Mouse (Mus musculus) right cerebral cortex, postnatal 25 days (tissue): ENCODE results near the gene Rnf115.
"Not testable (repeated sequence)": the region's sequence is repeated elsewhere in the genome, so short reads cannot be mapped to it uniquely, and the experiment has no call there.

ENCODE experiments used
- DNase-seq: peaks from one replicate; pipeline ENCODE4 v3.0.0; 2022

Rnf115 gene

DNA sequence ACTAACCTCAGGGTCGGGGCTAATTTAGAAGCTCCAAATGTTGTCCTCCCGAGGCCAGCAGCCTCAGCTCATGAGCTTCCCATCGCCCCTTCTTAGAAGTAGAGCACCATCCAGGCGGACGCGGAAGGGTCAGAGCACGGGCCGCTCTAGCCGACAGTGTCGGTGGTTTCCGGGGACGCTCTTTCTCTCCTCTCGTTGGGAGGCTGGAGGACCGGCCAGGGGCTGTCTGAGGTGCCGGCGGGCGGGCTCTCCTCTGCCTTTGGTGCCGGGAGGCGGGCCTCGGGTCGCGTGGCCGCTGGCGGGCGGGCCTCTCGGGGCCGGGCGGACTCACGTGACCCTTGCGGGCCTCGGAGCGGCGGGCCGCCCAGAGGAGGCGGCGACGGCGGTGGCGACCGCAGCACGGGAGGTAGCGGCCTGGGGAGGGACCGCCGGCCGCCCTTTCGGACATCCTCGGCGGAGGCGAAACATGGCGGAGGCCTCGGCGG is at the start of gene Rnf115, which contains the start of gene Polr3c:
Gene Rnf115 (plus strand): TSS at position 322 of the 485 bp plus-strand sequence.
Gene Polr3c (minus strand): TSS at position 286 of the 485 bp plus-strand sequence.
- peak; percentile 97 for DNase-seq

DNA sequence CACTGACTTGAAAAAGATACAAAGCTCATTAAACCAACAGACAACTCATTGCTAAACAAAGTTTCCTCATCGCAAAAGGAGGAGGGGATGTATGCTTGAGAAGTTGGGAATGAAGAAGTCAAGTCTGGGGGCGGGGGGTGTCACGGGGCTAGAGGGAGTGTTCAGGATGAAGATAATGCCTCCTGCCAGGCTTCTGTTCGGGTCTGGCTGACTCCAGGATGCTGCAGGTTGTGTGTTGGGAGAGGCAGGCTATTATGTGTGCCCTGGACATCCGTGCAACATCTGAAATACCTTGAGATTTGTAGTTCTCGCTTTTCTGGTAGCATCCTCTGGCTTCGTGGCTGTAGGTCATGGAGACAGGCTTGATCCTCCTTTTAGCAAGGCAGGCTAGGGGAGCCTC is 49.0 kb upstream of the Rnf115 start:
- no peak for DNase-seq

DNA sequence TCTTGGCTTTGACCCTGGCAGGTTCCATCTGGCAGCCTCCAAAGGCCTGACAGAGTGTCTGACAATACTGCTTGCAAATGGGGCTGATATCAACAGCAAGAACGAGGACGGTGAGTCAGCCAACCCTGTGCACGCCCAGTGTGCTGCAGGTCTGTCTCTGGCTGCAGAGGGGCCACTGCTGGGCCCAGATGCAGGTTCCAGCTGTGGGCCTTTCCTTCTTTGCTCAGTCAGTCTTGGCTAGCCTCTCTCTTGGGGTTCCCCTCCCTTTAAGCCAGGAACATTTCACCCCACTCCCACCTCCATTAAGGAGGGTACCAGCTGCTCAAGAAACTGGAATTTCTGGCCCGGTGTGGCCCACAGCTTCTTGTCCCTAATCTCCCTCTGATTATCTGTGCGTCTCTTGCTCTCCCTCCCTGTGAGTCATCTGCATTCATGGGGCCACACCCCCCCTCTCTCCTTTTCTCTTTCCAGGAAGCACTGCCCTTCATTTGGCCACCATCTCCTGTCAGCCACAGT is 48.2 kb upstream of the Rnf115 start:
- DNase-seq, result no peak

DNA sequence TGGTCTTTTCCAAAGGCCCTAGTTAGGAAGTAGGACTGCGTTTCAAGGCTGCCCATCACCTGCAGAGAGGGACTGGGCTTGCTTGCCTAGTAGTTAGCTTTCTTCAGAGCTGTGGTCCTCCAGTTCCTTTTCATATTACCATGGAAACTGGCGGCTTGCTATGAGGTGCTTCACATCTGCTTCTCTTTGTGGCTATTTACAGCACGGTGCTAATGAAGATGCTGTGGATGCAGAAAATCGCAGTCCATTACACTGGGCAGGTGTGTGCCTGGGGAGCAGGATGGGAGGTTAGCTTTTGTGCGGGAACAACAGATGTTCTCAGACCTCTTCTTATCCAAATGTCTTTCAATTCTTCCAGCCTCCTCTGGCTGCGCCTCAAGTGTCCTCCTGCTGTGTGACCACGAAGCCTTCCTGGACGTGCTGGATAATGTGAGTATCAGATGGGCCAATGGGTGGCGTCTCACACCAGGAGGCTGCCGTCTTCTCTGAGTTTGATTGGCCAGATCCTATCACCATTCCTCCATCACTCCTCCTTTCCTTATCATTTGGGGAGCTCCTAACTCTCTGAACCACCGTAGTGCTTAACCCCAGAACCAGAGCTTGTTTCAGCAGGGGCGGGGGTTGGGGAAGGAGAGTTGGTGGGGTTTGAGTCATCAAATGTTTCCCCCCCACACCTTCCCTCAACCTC is 47.1 kb upstream of the Rnf115 start:
- DNase-seq, result no peak

DNA sequence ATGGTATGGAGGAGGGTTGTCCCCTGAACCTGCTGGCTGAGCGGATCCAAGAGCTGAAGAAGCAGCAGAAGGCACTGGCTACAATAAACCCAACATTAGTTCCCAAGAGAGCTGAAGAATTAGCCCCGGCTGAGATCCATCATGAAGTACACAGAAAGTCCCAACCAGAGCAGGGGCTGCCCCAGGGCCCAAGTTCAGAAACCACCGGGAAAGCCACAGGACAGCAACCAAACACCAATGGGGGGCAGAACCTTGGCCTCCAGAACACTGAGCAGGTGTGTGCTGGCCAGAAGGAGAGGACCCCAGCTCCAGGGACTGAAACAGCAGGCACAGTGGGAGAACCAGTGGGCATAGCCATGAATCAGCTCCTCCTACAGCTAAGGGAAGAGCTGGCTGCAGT is 44.0 kb upstream of the Rnf115 start:
- no peak for DNase-seq

DNA sequence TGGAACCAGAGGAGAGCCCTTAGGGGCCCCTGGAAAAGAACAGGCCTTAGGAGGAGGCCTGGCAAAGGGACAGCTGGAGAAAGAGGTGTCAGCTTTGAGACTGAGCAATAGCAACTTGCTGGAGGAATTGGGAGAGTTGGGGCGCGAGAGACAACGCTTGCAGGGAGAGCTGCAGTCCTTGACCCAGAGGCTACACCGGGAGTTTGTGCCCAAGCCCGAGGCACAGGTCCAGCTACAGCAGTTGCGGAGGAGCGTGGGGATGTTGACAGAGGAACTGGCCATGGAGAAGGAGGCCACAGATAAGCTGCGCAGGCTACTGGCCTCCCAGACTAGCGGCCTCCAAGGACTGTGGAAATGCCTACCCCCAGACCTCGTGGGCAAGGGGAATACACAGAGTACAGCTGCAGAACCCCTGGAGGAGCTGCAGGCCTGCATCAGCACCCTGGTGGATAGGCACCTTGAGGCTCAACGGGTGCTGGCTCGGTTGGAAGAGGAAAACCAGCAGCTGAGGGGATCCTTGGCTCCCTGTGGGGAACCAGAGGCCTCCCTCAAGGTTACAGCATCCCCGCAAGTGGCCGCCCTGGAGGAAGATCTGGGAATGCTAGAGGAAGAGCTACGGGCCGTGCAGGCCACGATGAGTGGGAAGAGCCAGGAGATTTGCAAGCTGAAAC is 43.2 kb upstream of the Rnf115 start:
- DNase-seq, result no peak

DNA sequence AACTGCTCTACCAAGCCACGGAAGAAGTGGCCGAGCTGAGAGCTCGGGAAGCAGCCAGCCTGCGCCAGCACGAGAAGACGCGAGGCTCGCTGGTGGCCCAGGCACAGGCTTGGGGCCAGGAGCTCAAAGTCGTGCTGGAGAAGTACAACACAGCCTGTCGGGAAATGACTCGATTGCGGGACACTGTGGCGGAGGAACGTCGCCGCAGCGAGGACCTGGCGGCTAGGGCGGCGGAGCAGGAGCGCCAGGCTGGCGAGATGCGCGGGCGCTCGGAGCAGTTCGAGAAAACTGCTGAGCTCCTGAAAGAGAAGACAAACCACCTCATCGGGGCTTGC is 42.7 kb upstream of the Rnf115 start:
- DNase-seq, result no peak

DNA sequence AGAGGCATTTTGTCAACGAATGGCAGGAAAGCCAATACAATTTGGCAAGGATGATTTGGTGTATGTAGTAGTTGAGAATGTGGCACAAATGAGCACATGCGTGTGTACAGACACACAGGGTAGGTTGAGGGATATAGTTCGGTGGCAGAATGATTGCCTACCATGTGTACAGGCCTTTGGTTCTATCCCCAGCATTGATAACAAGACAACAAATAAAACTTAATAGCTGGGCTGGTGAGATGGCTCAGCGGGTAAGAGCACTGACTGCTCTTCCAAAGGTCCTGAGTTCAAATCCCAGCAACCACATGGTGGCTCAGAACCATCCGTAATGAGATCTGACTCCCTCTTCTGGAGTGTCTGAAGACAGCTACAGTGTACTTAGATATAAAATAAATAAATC is 41.4 kb upstream of the Rnf115 start:
- DNase-seq, result not testable (repeated sequence)

DNA sequence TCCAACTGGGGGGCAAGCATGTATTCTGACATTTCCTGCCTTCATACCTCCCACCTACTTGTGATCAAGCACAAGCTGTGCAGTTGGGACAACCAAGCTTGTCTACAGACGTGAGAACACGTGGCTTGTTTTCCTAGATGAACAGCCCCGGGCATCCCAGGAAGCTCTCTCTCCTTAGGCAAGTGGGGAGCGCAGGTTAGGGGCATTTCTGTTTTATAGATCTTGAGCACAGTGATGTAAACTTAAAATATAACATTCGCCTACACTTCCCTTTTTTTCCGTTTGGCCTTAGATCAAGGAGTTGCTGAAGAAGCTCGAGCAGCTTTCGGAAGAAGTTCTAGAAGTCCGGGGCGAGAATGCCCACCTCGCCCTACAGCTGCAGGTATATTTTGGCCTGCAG is 38.6 kb upstream of the Rnf115 start:
- DNase-seq, result no peak

DNA sequence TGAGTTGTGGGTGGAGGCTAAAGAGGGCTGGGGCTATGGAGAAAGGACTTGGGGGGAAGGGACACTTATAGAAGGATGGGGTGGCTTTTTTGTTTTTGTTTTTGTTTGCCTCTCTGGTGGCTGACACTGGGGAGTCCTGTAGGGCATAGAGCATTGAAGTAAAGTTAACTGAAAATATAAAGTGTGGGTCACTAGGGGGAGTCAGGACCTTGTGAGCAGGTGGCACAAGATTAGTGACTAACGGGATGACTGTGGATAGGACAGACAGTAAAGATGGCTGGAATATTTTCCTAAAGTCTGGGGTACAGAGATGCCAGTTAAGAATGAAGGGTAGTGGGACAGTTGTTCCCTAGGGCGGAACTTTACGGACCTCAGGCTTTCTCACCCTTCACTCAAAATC is 37.2 kb upstream of the Rnf115 start:
- DNase-seq, result no peak

DNA sequence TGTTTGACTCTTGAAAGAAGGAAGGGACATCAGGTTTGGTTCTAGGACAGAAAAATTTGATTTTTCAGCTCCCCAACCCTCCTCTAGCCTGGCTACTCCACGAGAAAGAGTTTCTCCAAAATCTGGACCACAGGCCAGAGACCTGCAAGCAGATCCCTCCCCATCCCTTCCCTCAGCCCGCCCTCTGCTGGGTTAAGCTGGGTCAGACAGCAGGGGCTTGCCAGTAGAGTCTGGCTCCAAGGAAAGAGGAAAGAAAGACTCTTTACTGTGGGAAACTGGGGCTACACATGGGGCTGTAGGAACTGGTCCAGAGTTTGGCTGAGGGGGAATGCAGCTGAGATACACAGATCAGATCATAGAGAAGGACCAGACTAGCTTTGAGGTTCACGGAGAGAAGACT is 35.0 kb upstream of the Rnf115 start:
- DNase-seq, result no peak

DNA sequence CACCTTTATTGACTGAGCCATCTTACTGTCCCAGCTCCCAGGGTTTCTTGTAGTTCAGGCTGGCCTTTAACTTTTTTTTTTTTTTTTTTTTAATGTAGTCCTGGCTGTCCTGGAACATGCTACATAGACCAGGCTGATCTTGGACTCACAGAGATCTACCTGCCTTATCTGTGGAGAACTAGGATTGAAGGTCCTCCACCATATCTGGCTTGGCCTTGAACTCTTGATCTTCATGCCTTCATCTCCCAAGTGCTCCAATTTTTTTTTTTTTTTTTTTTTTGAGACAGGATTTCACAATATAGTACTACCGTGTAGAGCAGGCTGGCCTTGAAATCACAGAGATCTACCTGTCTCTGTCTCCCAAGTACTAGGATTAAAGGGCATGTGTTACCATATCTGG is 33.9 kb upstream of the Rnf115 start:
- DNase-seq, result no peak

DNA sequence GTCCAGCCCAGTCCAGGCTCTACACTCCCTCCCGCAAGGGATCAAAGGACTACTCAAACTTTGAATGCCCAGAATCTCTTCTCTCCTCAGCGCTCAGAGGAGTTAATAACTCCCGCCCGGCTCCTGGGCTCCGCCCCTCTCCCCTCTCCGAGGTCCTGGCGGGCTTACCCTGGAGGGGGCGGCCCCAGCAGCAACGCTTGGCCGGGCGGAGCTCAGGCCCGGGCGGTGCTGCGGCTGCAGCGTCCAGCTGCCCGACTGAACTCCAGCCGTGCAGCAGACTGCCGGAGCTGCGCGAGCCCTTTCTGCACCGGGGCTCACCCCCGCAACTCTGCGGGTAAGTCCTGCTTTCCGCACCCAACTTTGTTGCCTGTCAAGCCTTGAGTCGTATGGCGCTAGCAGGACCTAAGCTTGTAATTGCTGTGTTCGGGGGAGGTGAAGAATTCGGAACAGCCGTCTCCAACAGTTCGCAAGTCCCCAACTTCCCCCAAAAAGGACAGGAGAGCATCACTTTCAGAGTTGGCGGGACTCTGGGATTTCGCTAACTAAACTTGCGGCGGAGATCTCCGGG is 31.2 kb upstream of the Rnf115 start, which contains the start of gene Pias3:
Gene Pias3 (plus strand): TSS at position 187 of the 568 bp plus-strand sequence.
- DNase-seq, result peak; percentile 68

DNA sequence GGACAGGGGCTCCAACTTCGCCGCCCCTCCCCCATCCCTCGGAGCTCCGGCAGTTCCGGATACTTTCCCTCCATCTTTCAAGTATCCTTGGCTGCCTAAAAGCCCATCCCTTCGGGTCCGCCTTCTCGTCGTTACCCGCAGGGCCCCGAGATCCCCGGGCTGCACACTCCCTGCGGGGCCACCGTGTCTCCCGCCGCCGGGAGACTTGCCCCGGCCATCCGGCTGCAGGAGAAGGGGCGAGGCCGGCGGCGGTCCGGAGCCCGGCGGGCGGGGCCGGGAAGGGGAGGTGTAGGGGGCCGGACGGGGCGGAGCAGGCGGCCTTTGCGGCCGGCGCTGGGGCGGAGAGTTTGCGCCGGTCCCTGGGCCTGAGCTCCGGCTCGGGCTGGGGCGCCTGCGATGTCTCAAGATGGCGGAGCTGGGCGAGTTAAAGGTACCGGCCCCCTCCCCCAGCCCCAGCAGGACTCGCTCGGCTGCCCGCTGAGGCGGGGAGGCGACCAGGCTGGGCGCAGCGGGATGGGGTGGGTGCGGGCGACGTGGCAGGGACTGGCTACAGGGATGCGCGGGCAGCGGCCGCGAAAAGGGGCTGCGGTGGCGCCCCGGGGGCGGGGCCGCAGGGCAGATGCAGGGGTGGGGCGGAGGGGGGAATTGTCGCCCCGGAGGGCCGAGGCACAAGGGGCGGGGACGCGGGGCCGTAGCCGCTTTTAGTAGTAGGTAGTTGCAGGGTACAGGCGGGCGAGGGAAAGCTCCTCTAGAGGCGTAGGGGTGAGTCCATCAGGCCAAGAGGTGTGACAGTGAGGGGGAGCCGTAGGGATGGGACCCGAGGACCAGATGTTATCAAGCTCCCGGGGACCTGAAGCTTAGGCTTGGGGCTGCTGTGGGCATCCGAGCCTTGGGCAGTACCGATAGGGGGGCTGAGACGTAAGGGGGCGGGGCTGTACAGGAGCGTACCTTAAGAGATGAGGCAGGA is 30.4 kb upstream of the Rnf115 start:
- peak; percentile 87 for DNase-seq

DNA sequence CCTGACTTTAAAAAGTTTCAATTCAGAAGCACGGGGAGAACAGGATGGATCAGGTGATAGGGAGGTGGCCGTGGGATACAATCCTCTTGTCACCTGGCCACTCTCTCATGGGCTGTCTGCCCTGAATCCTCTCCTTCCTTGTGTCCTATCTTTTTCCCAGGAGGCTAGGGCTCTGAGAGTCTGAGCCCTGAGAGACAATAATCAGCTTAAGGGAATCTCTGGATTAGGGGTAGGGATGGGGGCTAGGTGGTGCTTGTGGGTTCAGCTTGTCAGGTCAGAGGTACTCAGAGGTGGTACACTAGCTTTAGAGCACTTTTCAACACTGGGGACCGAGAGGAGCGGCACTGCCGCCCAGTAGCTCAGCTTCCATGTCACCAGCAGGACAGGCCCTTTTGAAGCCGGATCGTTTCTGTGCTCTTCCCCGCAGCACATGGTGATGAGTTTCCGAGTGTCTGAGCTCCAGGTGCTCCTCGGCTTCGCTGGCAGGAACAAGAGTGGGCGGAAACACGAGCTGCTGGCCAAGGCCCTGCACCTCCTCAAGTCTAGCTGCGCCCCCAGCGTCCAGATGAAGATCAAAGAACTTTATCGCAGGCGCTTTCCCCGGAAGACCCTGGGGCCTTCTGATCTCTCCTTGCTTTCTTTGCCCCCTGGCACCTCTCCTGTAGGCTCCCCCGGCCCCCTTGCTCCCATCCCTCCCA is 28.3 kb upstream of the Rnf115 start:
- no peak for DNase-seq

DNA sequence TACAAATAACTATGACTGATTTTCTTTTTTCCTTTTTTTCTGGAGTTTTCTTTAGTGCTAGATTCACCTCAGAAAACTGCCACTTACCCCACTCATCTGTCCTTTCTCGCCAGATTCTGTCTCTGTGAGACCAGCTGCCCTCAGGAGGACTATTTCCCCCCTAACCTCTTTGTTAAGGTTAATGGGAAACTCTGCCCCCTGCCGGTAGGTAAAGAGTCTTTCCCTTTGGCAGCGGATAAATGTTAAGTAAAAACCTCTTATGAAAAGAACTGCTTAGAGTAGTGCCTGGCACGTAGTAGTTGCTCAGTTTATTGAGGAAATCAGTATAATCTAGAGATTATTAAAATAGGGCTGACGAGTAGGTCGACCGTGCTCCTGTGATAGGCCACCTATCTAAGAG is 27.1 kb upstream of the Rnf115 start:
- DNase-seq, result no peak

DNA sequence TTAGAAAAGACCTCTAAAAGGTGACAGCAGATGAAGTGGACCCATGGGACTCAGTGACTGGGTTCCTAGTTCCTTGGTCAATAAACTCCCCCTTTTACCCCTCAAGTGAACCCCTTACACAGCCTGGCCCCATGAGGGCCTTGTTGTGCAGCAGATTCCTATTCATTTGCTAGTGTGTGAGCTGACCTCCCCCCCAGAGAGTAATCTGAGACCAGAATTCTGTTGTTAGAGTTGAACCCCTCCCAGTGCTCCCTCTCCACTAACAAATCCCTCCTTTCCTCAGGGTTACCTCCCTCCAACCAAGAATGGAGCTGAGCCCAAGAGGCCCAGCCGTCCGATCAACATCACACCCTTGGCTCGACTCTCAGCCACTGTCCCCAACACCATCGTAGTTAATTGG is 26.5 kb upstream of the Rnf115 start:
- DNase-seq, result no peak

DNA sequence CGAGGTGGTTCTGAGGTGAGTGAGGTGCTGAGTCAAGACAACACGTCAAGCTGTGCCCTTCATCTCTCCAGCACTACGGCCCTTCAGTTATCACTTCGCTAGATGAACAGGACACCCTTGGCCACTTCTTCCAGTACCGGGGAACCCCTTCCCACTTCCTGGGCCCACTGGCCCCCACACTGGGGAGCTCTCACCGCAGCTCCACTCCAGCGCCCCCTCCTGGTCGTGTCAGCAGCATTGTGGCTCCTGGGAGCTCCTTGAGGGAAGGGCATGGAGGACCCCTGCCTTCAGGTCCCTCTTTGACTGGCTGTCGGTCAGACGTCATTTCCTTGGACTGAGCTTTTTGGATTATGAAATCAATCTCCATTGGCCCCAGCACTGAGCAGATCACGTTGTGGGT is 22.7 kb upstream of the Rnf115 start:
- DNase-seq, result no peak

DNA sequence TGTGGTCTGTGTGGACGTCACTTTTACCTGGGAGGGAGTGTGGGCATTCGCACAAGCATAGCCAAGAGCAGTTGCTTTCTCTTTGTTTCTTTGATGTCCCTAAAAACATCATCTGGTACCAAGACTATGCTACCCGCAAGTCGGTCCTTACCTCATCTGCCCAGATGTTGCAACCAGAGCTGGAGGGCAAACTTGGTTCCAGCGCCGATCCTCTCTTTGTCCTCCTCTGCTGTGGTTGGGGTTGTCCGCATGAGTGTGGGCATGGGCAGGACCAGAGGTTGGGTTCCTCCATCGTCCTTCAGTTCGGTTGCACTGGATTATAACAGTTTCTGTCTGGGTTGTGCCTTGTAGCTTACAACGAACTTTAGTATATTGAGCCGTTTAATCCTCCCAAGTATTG is 21.2 kb upstream of the Rnf115 start:
- DNase-seq, result no peak

DNA sequence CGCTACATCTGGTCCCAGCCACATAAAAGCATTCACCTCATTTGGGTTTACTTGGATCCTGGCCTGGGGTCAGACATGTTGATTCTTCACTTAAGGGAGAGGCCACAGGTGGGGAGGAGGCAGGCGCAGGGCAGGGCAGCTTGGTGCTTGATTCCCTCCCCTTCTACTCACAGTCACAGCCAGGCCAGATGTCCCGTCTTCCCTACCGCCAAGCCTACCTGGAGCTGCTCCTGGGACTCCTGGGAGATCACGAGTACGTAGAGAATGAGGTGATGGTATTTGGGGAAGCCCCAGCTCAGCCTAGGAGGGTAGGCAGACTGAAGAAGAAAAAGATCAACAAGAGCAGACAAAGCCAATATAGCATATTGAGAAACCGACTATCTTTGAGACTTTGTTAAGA is 20.5 kb upstream of the Rnf115 start:
- DNase-seq, result no peak

DNA sequence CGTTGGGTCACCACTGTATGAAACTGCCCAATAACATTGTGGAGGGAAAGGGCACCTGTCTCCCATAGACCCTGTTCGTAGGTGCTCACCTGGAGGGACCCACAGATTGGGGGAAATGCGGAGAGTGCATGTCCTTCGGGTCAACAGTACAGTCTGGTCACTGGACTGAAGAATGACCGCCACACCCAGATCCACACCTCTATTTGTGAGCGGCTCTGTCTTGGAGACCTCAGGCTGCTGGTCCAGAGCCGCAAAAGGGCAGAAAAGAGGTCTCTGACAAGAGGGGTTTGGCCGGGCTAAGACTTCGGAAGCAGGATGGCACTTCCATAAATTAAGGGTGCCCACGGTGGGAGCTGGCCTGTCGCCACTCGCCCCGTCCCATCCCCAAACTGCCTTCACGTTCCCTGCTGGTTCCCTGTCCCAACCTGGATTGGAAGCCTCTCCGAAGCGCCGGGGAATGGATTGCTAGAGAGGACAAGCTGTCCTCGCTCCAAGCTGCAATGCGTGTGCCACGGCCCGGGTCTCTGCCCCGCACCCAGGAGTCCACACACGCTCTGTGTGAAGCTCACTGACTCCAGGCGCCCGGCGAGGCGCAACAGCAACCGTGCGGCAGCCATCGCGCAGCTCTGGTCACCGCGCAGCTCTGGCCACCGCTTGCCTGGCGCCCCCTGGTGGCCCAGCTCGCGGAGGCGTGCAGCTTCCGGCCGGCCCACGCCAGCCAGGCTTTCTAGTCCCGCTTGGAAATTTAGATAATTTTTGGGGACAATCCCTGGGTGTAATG is 19.4 kb upstream of the Rnf115 start, which contains the start of gene Nudt17:
Gene Nudt17 (minus strand): TSS at position 660 of the 781 bp plus-strand sequence.
- DNase-seq, result peak; percentile 84
